Mouse (Mus musculus): ENCODE measurements around the gene Myrf. TPM values are rescaled to one million over a fixed set of nuclear protein-coding genes. Genes with fewer than 3 reads are reported as not detected.
A peak's percentile ranks its signal among the peaks of the same experiment; 100 is the strongest.

The Myrf gene
- polyA plus RNA-seq, 1 experiment from 2014 or later = 26.3 TPM

- H3K4me2 ChIP-seq (ENCODE audit: low read length) = peak overlapping the region; percentile 30
- H3K4me1 ChIP-seq (replicated peaks; ENCODE audit: control insufficient read depth, insufficient read depth, low read length) = peaks cover 50% of the 10 kb centered on the region
- no peak overlapping the region for H3K4me3 ChIP-seq (ENCODE audit: low read depth, low read length)
- DNase-seq (ENCODE audit: low spot score) (peak; percentile 71), ATAC-seq (replicated peaks; ENCODE audit: low FRiP score, low TSS enrichment, low read depth) (peak; percentile 25)
- H3K9me3 ChIP-seq (ENCODE audit: control insufficient read depth, low read length) = no peaks in the 10 kb centered on the region
- H3K27ac ChIP-seq (ENCODE audit: low read depth) = peak overlapping the region; percentile 81
- H3K9ac ChIP-seq (ENCODE audit: low read length) = peak overlapping the region; percentile 29
- 11% methylated on average over 17 of the region's 17 CpGs for WGBS
- no peaks in the 10 kb centered on the region for H3K36me3 ChIP-seq (ENCODE audit: control insufficient read depth, insufficient read depth, low read length)
- no peaks in the 10 kb centered on the region for H3K27me3 ChIP-seq (replicated peaks; ENCODE audit: control insufficient read depth, insufficient read depth, low read length)
Measured at GRCm38 (mm10) chr19:10277331-10277730, 36.8 kb upstream of the Myrf start.

DNA sequence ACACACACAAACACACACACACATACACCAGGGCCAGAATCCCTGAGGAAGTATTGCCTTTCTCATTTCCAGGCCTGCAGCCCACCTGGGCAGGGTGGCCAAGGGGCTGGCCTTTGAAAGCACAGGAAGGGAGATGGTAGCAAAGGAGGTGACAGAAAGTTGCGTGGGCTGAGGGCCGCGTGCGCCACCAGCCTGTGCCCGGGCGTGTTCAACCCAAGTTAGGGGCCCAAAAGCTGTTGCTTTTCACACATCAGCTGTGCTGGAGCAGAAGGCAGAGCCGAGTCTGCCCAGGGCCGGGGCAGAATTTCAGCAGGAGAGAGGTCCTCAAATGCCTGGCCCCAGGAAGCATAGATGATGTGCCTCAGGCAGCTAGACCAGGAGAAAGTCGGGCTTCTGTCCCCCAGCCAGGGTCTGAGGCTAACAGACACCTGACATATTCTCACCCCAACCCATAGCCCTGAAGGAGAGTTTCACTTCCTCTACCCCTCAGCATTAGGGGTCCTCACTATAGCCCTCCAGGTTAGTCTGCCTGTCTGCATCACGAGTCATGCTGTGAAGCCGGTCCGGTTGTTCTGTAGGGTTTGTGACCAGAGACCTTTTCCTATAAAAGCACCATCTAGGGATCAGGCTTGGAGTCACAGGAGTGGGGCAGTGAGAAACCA lies 36.1 kb upstream of the Myrf start:
- Histone ChIP-seq H3K9ac (ENCODE audit: low read length) (peak overlapping the region; percentile 29; the same call in 1 of the 2 replicates), H3K36me3 (ENCODE audit: control insufficient read depth, insufficient read depth, low read length) (no peaks in the 10 kb centered on the region), H3K4me3 (ENCODE audit: low read depth, low read length) (no peak overlapping the region), H3K27ac (ENCODE audit: low read depth) (peak overlapping the region; percentile 81), H3K4me2 (ENCODE audit: low read length) (peak overlapping the region; percentile 30), H3K27me3 (replicated peaks; ENCODE audit: control insufficient read depth, insufficient read depth, low read length) (no peaks in the 10 kb centered on the region), H3K9me3 (ENCODE audit: control insufficient read depth, low read length) (no peaks in the 10 kb centered on the region), H3K4me1 (replicated peaks; ENCODE audit: control insufficient read depth, insufficient read depth, low read length) (peaks cover 57% of the 10 kb centered on the region)
- DNase-seq (ENCODE audit: low spot score) (no peak), ATAC-seq (replicated peaks; ENCODE audit: low FRiP score, low TSS enrichment, low read depth) (no peak)
- 68% methylated on average over 12 of the region's 12 CpGs for WGBS

- DNase-seq (ENCODE audit: low spot score) = no peak
- Histone ChIP-seq H3K27me3 (replicated peaks; ENCODE audit: control insufficient read depth, insufficient read depth, low read length) (no peaks in the 10 kb centered on the region), H3K4me1 (replicated peaks; ENCODE audit: control insufficient read depth, insufficient read depth, low read length) (peaks cover 50% of the 10 kb centered on the region), H3K36me3 (ENCODE audit: control insufficient read depth, insufficient read depth, low read length) (no peaks in the 10 kb centered on the region), H3K27ac (ENCODE audit: low read depth) (0 out of 2 replicates have a peak overlapping the region, but pooled peaks have one; percentile 75), H3K4me3 (ENCODE audit: low read depth, low read length) (no peak overlapping the region), H3K4me2 (ENCODE audit: low read length) (no peak overlapping the region), H3K9ac (ENCODE audit: low read length) (no peak overlapping the region), H3K9me3 (ENCODE audit: control insufficient read depth, low read length) (no peaks in the 10 kb centered on the region)
- WGBS = 35% methylated on average over 5 of the region's 5 CpGs
- ATAC-seq (replicated peaks; ENCODE audit: low FRiP score, low TSS enrichment, low read depth) = peak; percentile 18; the same call in 1 of the 2 replicates
Measured at GRCm38 (mm10) chr19:10274056-10274455, 33.5 kb upstream of the Myrf start.

DNA sequence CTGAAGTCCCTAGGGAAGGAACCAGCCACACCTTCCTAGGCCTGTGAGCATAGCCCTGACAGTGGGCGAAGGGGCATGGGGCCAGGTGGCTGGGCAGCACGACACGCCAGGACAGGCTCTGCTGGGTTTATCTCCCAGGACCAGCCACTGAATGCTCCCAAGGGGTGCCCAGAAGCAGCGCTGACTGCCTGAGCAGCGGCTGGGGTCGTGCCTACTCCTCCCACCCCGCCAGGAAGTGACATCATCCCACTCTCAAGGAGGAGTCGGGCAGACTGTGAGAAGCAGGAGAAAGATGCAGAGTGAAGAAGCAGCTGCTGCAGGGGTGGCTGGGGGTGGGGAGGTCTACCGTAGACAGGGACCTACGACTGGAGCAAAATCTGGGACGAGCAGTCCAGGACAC lies 32.2 kb upstream of the Myrf start:
- Histone ChIP-seq H3K9ac (ENCODE audit: low read length) (0 out of 2 replicates have a peak overlapping the region, but pooled peaks have one; percentile 25), H3K27me3 (replicated peaks; ENCODE audit: control insufficient read depth, insufficient read depth, low read length) (no peaks in the 10 kb centered on the region), H3K9me3 (ENCODE audit: control insufficient read depth, low read length) (no peaks in the 10 kb centered on the region), H3K4me2 (ENCODE audit: low read length) (peak overlapping the region; percentile 45), H3K4me1 (replicated peaks; ENCODE audit: control insufficient read depth, insufficient read depth, low read length) (peaks cover 37% of the 10 kb centered on the region), H3K4me3 (ENCODE audit: low read depth, low read length) (no peak overlapping the region), H3K27ac (ENCODE audit: low read depth) (peak overlapping the region; percentile 75), H3K36me3 (ENCODE audit: control insufficient read depth, insufficient read depth, low read length) (no peaks in the 10 kb centered on the region)
- peak; percentile 74 for DNase-seq (ENCODE audit: low spot score)
- 17% methylated on average over 11 of the region's 11 CpGs for WGBS
- ATAC-seq (replicated peaks; ENCODE audit: low FRiP score, low TSS enrichment, low read depth) = peak; percentile 44

DNA sequence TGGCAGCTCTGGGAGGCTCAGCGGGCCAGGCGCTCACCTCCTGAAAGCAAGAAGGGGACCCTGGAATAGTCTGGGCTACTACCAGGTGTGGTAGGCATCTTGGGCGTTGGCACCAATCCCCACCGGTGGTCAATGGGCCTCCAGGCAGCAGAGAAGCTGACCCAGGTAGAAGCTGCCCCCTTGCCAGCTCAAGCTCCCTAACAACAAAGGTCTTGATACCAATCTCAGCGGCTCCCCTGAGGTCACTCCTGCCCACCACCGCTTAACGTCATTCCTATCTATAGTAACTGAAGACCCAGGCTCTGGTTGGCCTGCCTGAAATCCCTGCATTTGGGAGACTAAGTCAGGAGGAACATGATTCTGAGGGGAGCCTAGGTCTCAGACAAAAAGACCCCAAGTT lies 31.0 kb upstream of the Myrf start:
- no peak overlapping the region for H3K27ac ChIP-seq (ENCODE audit: low read depth)
- peaks cover 36% of the 10 kb centered on the region for H3K4me1 ChIP-seq (replicated peaks; ENCODE audit: control insufficient read depth, insufficient read depth, low read length)
- no peak overlapping the region for H3K9ac ChIP-seq (ENCODE audit: low read length)
- H3K4me3 ChIP-seq (ENCODE audit: low read depth, low read length) = no peak overlapping the region
- H3K9me3 ChIP-seq (ENCODE audit: control insufficient read depth, low read length) = no peaks in the 10 kb centered on the region
- ATAC-seq (replicated peaks; ENCODE audit: low FRiP score, low TSS enrichment, low read depth) (no peak), DNase-seq (ENCODE audit: low spot score) (no peak)
- H3K36me3 ChIP-seq (ENCODE audit: control insufficient read depth, insufficient read depth, low read length) = no peaks in the 10 kb centered on the region
- H3K4me2 ChIP-seq (ENCODE audit: low read length) = no peak overlapping the region
- no peaks in the 10 kb centered on the region for H3K27me3 ChIP-seq (replicated peaks; ENCODE audit: control insufficient read depth, insufficient read depth, low read length)
- WGBS = 88% methylated on average over 7 of the region's 7 CpGs

DNA sequence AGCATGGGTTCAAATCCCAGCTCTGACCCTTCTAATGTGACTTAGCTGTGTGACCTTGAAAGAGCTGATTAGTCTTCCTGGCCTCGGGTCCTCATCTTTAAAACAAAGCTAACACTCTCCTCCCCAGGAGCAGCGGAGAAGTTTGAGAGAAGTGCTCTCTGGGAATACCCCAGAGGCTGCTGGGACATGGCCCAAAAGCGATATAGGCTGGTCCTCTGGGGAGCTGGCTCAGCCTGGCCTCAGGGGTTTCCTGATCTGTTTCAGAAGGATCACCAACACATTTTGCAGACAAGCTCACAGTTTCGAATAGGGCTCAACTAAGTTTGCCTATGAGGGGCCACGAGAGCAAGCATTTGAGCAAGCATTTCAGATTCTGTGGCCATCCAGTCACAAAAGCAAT lies 29.8 kb upstream of the Myrf start:
- no peak overlapping the region for H3K27ac ChIP-seq (ENCODE audit: low read depth)
- H3K36me3 ChIP-seq (ENCODE audit: control insufficient read depth, insufficient read depth, low read length) = no peaks in the 10 kb centered on the region
- H3K4me3 ChIP-seq (ENCODE audit: low read depth, low read length) = no peak overlapping the region
- H3K4me2 ChIP-seq (ENCODE audit: low read length) = no peak overlapping the region
- no peak for DNase-seq (ENCODE audit: low spot score)
- no peaks in the 10 kb centered on the region for H3K9me3 ChIP-seq (ENCODE audit: control insufficient read depth, low read length)
- no peaks in the 10 kb centered on the region for H3K27me3 ChIP-seq (replicated peaks; ENCODE audit: control insufficient read depth, insufficient read depth, low read length)
- whole genome bisulfite sequencing = 78% methylated on average over 5 of the region's 5 CpGs
- ATAC-seq (replicated peaks; ENCODE audit: low FRiP score, low TSS enrichment, low read depth) = no peak
- peaks cover 41% of the 10 kb centered on the region for H3K4me1 ChIP-seq (replicated peaks; ENCODE audit: control insufficient read depth, insufficient read depth, low read length)
- H3K9ac ChIP-seq (ENCODE audit: low read length) = no peak overlapping the region

- Histone ChIP-seq H3K9ac (ENCODE audit: low read length) (no peak overlapping the region), H3K36me3 (ENCODE audit: control insufficient read depth, insufficient read depth, low read length) (no peaks in the 10 kb centered on the region), H3K4me2 (ENCODE audit: low read length) (no peak overlapping the region), H3K27ac (ENCODE audit: low read depth) (no peak overlapping the region), H3K27me3 (replicated peaks; ENCODE audit: control insufficient read depth, insufficient read depth, low read length) (no peaks in the 10 kb centered on the region), H3K4me3 (ENCODE audit: low read depth, low read length) (no peak overlapping the region), H3K4me1 (replicated peaks; ENCODE audit: control insufficient read depth, insufficient read depth, low read length) (peaks cover 36% of the 10 kb centered on the region), H3K9me3 (ENCODE audit: control insufficient read depth, low read length) (no peaks in the 10 kb centered on the region)
- ATAC-seq (replicated peaks; ENCODE audit: low FRiP score, low TSS enrichment, low read depth) (no peak), DNase-seq (ENCODE audit: low spot score) (no peak)
- WGBS = 84% methylated on average over 15 of the region's 15 CpGs
Measured at GRCm38 (mm10) chr19:10268851-10269250, 28.3 kb upstream of the Myrf start.

DNA sequence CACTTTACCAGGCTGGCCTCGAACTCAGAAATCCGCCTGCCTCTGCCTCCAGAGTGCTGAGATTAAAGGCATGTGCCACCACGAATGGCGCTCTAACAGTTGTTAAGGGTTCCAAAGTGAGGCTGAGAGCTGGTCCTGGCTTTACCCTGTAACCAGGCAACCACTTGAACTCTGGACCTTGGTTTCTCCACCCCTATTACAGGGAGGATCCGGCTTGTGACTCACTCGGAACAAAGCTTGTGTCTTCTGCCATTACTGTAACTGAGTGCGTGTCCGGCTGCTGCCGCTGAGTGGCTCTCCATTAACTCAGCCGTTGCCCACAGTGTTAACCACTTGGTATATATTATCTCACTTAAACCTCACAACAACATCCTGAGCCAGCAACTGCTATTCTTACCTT lies 27.4 kb upstream of the Myrf start:
- Histone ChIP-seq H3K27ac (ENCODE audit: low read depth) (no peak overlapping the region), H3K36me3 (ENCODE audit: control insufficient read depth, insufficient read depth, low read length) (no peaks in the 10 kb centered on the region), H3K27me3 (replicated peaks; ENCODE audit: control insufficient read depth, insufficient read depth, low read length) (no peaks in the 10 kb centered on the region), H3K4me2 (ENCODE audit: low read length) (no peak overlapping the region), H3K4me3 (ENCODE audit: low read depth, low read length) (no peak overlapping the region), H3K4me1 (replicated peaks; ENCODE audit: control insufficient read depth, insufficient read depth, low read length) (peaks cover 27% of the 10 kb centered on the region), H3K9me3 (ENCODE audit: control insufficient read depth, low read length) (no peaks in the 10 kb centered on the region), H3K9ac (ENCODE audit: low read length) (no peak overlapping the region)
- 76% methylated on average over 10 of the region's 10 CpGs for WGBS
- ATAC-seq (replicated peaks; ENCODE audit: low FRiP score, low TSS enrichment, low read depth) (no peak; the same call in 1 of the 2 replicates), DNase-seq (ENCODE audit: low spot score) (no peak)

GRCm38 (mm10) chr19:10267057-10267456 lies 26.5 kb upstream of the Myrf start:
- ATAC-seq (replicated peaks; ENCODE audit: low FRiP score, low TSS enrichment, low read depth) (no peak), DNase-seq (ENCODE audit: low spot score) (no peak)
- no peak overlapping the region for H3K4me3 ChIP-seq (ENCODE audit: low read depth, low read length)
- 0 out of 2 replicates have a peak overlapping the region, but pooled peaks have one; percentile 16 for H3K27ac ChIP-seq (ENCODE audit: low read depth)
- no peak overlapping the region for H3K4me2 ChIP-seq (ENCODE audit: low read length)
- H3K4me1 ChIP-seq (replicated peaks; ENCODE audit: control insufficient read depth, insufficient read depth, low read length) = peaks cover 18% of the 10 kb centered on the region
- no peaks in the 10 kb centered on the region for H3K9me3 ChIP-seq (ENCODE audit: control insufficient read depth, low read length)
- no peaks in the 10 kb centered on the region for H3K27me3 ChIP-seq (replicated peaks; ENCODE audit: control insufficient read depth, insufficient read depth, low read length)
- WGBS = 35% methylated on average over 15 of the region's 15 CpGs
- no peak overlapping the region for H3K9ac ChIP-seq (ENCODE audit: low read length)
- 0 out of 2 replicates have a peak, but pooled peaks cover 3% of the 10 kb centered on the region for H3K36me3 ChIP-seq (ENCODE audit: control insufficient read depth, insufficient read depth, low read length)

All from intestine, embryonic 14.5 days (tissue).